Mouse (Mus musculus) layer of hippocampus, adult 2 months (tissue): ENCODE data around the gene Vgll3. TPM values are rescaled to one million over a fixed set of nuclear protein-coding genes. Genes with fewer than 3 reads are reported as not detected.

Experiments used
- DNase-seq, 2 experiments: peaks; one replicate each; pipeline ENCODE4 v3.0.0; 2022; ENCODE audit warnings: low spot score in 2 of 2
- H3K27ac ChIP-seq: fragments of 200-600 bp; 2 replicates; pipeline ENCODE4 v1.8.1; 2022
- H3K4me3 ChIP-seq: fragments of 200-600 bp; 2 replicates; pipeline ENCODE4 v1.8.1; 2022; ENCODE audit warnings: mild to moderate bottlenecking
- CTCF ChIP-seq: fragments of 200-600 bp; conservative IDR thresholded peaks from 2 replicates; pipeline ENCODE4 v1.8.1; 2022; ENCODE audit warnings: antibody characterized with exemption, mild to moderate bottlenecking, moderate library complexity
- total RNA-seq, 2 experiments: library from RNA; stranded (reverse); gene quantifications; 2 replicates each; pipeline ENCODE4 v1.2.3; 2021

Gene Vgll3
- total RNA-seq, 2 experiments from 2014 or later, result 1.7 to 2.3 TPM

- no peak overlapping the region for H3K27ac ChIP-seq
- no peak overlapping the region for H3K4me3 ChIP-seq
- TF ChIP-seq CTCF, result no peak
- no peak for DNase-seq
Measured at GRCm38 (mm10) chr16:65868933-65869332, 53.9 kb downstream of the Vgll3 start.

GRCm38 (mm10) chr16:65888940-65889339 lies 73.9 kb downstream of the Vgll3 start:
- TF ChIP-seq CTCF, result no peak

More at GRCm38 (mm10) chr16:65888940-65889339, 73.9 kb downstream of the Vgll3 start:
- no peak for DNase-seq
- H3K27ac ChIP-seq, result no peak overlapping the region
- no peak overlapping the region for H3K4me3 ChIP-seq
